Mouse (Mus musculus) liver, embryonic 16.5 days (tissue): ENCODE results near the gene Zfp72. TPM values are rescaled to one million over a fixed set of nuclear protein-coding genes. Genes with fewer than 3 reads are reported as not detected.

Experiments used
- microRNA counts: library from miRNA; unstranded; fragments of <30 nt; microRNA quantifications from one replicate; lab custom pipeline; 2016
- microRNA-seq: library from miRNA; unstranded; fragments of <30 nt; microRNA quantifications from one replicate; pipeline ENCODE4, GENCODE M21; 2016
- polyA plus RNA-seq: library from polyadenylated mRNA; unstranded; fragments of >200 nt; fragmentation: Nextera tagmentation; extraction: Ambion mirVana; gene quantifications from 2 replicates; pipeline ENCODE4 v1.2.1, GENCODE M21; 2015

The Zfp72 gene
- polyA plus RNA-seq, 1 experiment from 2014 or later: 0.73 TPM

MicroRNAs within 50 kb of the gene (microRNA counts, 519-probe panel; counts per million panel counts)
- microRNA mmu-miR-692 (lab: Ali Mortazavi, UCI): 60.7 counts per million

Small RNA genes within 50 kb of the gene (microRNA-seq; reads per million reads assigned to microRNA genes)
- not detected for gene Mir692-3

Other genes with a start within 250 kb of the Zfp72 start
- gene Exoc3, start 182.1 kb downstream of the Zfp72 start, polyA plus RNA-seq: 21.2 and 24.8 TPM in 2 replicates
- gene Ahrr, start 98.5 kb downstream of the Zfp72 start, polyA plus RNA-seq: 0.08 and 0.11 TPM in 2 replicates
- gene Pdcd6, start 73.3 kb downstream of the Zfp72 start, polyA plus RNA-seq: 58.9 and 65.4 TPM in 2 replicates
- gene Sdha, start 40.6 kb downstream of the Zfp72 start, polyA plus RNA-seq: 160 and 161 TPM in 2 replicates
- gene Ccdc127, start 40.5 kb downstream of the Zfp72 start, polyA plus RNA-seq: 17.7 and 19.0 TPM in 2 replicates
- gene Lrrc14b, start 26.8 kb downstream of the Zfp72 start, polyA plus RNA-seq: not detected in 2 replicates
- gene Ftl1-ps1, start 8.9 kb upstream of the Zfp72 start, polyA plus RNA-seq: 88.0 and 91.7 TPM in 2 replicates
- 8.2 and 8.9 TPM in 2 replicates for gene Zfp825, start 103.2 kb upstream of the Zfp72 start, polyA plus RNA-seq
- 14.9 and 16.9 TPM in 2 replicates for gene Erap1, start 248.7 kb upstream of the Zfp72 start, polyA plus RNA-seq